Mouse (Mus musculus) urinary bladder, postnatal 25 days (tissue): Measurements from ENCODE around the gene Nipal3.

ENCODE experiments used
- DNase-seq: peaks from one replicate; pipeline ENCODE4 v3.0.0; 2022; ENCODE audit warnings: low spot score

Gene Nipal3

GRCm38 (mm10) chr4:135433443-135434394 lies 61.1 kb downstream of the Nipal3 start, which contains the start of gene Rcan3:
Gene Rcan3 (minus strand): TSS chr4:135433853.
- peak; percentile 75 for DNase-seq

GRCm38 (mm10) chr4:135433086-135433442 lies 61.8 kb downstream of the Nipal3 start:
- DNase-seq = peak; percentile 16

- DNase-seq = no peak
These were observed 64.7 kb downstream of the Nipal3 start for GRCm38 (mm10) chr4:135429990-135430760.

- DNase-seq = no peak
These were observed 65.5 kb downstream of the Nipal3 start for GRCm38 (mm10) chr4:135429383-135429782.

- DNase-seq = no peak
These were observed 68.3 kb downstream of the Nipal3 start for GRCm38 (mm10) chr4:135426587-135426986.

GRCm38 (mm10) chr4:135425625-135426024 lies 69.2 kb downstream of the Nipal3 start:
- DNase-seq = no peak

- no peak for DNase-seq
These were observed 73.9 kb downstream of the Nipal3 start for GRCm38 (mm10) chr4:135420961-135421360.

- DNase-seq = no peak
These were observed 74.4 kb downstream of the Nipal3 start for GRCm38 (mm10) chr4:135420416-135420815.

GRCm38 (mm10) chr4:135419996-135420395 lies 74.8 kb downstream of the Nipal3 start:
- no peak for DNase-seq

- no peak for DNase-seq
These were observed 78.5 kb downstream of the Nipal3 start for GRCm38 (mm10) chr4:135416367-135416766.

GRCm38 (mm10) chr4:135413491-135413890 lies 81.3 kb downstream of the Nipal3 start:
- no peak for DNase-seq

GRCm38 (mm10) chr4:135411633-135412032 lies 83.2 kb downstream of the Nipal3 start:
- DNase-seq = peak; percentile 66

GRCm38 (mm10) chr4:135406180-135406579 lies 88.7 kb downstream of the Nipal3 start:
- DNase-seq = peak; percentile 55

- no peak for DNase-seq
These were observed 89.9 kb downstream of the Nipal3 start for GRCm38 (mm10) chr4:135404916-135405315.

GRCm38 (mm10) chr4:135404048-135404447 lies 90.8 kb downstream of the Nipal3 start:
- DNase-seq = no peak

GRCm38 (mm10) chr4:135401881-135402280 lies 93.0 kb downstream of the Nipal3 start:
- DNase-seq = no peak

GRCm38 (mm10) chr4:135397991-135398390 lies 96.8 kb downstream of the Nipal3 start, which contains the start of gene Ncmap:
Gene Ncmap (minus strand): TSS chr4:135398227.
- DNase-seq = no peak

- DNase-seq = no peak
These were observed 97.3 kb downstream of the Nipal3 start for GRCm38 (mm10) chr4:135397551-135397950.

GRCm38 (mm10) chr4:135396303-135396702 lies 98.5 kb downstream of the Nipal3 start:
- no peak for DNase-seq
